Mouse (Mus musculus) heart, embryonic 11.5 days (tissue): Measurements from ENCODE around the gene Phyhd1. TPM values are rescaled to one million over a fixed set of nuclear protein-coding genes. Genes with fewer than 3 reads are reported as not detected.
A peak's percentile ranks its signal among the peaks of the same experiment; 100 is the strongest.

Experiments
- ATAC-seq: fragments of 200-750 bp; cut with Nextera tagmentation; replicated peaks from 2 replicates; pipeline ENCODE4 v1.8.0; 2017; ENCODE audit warnings: moderate library complexity; ENCODE audit not compliant: insufficient number of reproducible peaks, low FRiP score, low TSS enrichment
- H3K27ac ChIP-seq: fragments of 300-500 bp; sonication (generic); 2 replicates; pipeline ENCODE4 v1.5.1; 2014; ENCODE audit warnings: mild to moderate bottlenecking, low read depth, low read length
- H3K27me3 ChIP-seq: fragments of 300-500 bp; sonication (generic); 2 replicates; pipeline ENCODE4 v1.6.1; 2014; ENCODE audit warnings: mild to moderate bottlenecking, low read length, mixed read lengths; ENCODE audit not compliant: control insufficient read depth, insufficient read depth
- H3K36me3 ChIP-seq: fragments of 300-500 bp; sonication (generic); 2 replicates; pipeline ENCODE4 v1.6.1; 2014; ENCODE audit warnings: mild to moderate bottlenecking, low read length, moderate library complexity, mixed read lengths; ENCODE audit not compliant: control insufficient read depth, insufficient read depth
- H3K4me1 ChIP-seq: fragments of 300-500 bp; sonication (generic); 2 replicates; pipeline ENCODE4 v1.6.1; 2014; ENCODE audit warnings: low read length; ENCODE audit not compliant: control insufficient read depth, insufficient read depth
- H3K4me2 ChIP-seq: fragments of 300-500 bp; sonication (generic); 2 replicates; pipeline ENCODE4 v1.6.1; 2014; ENCODE audit warnings: mild to moderate bottlenecking, moderate library complexity
- H3K4me3 ChIP-seq: fragments of 300-500 bp; sonication (generic); 2 replicates; pipeline ENCODE4 v1.5.1; 2014; ENCODE audit warnings: low read depth, low read length
- H3K9ac ChIP-seq: fragments of 300-500 bp; sonication (generic); 2 replicates; pipeline ENCODE4 v1.6.1; 2014; ENCODE audit warnings: mild to moderate bottlenecking, low read depth, low read length, moderate library complexity
- H3K9me3 ChIP-seq: fragments of 300-500 bp; sonication (generic); replicated peaks from 2 replicates; pipeline ENCODE4 v1.6.1; 2016; ENCODE audit warnings: low read length; ENCODE audit not compliant: control insufficient read depth
- WGBS: fragments of 180-500 bp; shearing (Covaris S2); extraction: QIAGEN DNeasy Blood & Tissue Kit; methylation state at CpG from one replicate; pipeline ENCODE4 v1.1.7; 2014; ENCODE audit not compliant: insufficient replicate concordance; 5-methylcytosine and 5-hydroxymethylcytosine counted together
- polyA plus RNA-seq: library from polyadenylated mRNA; unstranded; fragments of >200 nt; fragmentation: Nextera tagmentation; extraction: Ambion mirVana; gene quantifications from 2 replicates; pipeline ENCODE4 v1.2.1, GENCODE M21; 2014

Gene Phyhd1
- polyA plus RNA-seq, 1 experiment from 2014 or later: 4.7 TPM

- 62% methylated on average over 5 of the region's 5 CpGs for WGBS
- H3K9me3 ChIP-seq: no peaks in the 10 kb centered on the region
- ATAC-seq: peak; percentile 55
- no peak overlapping the region; the same call in 1 of the 2 replicates for H3K4me2 ChIP-seq
- peak overlapping the region; percentile 66 for H3K27ac ChIP-seq
- peaks cover 23% of the 10 kb centered on the region for H3K36me3 ChIP-seq
- H3K4me3 ChIP-seq: no peak overlapping the region
- H3K4me1 ChIP-seq: peaks cover 12% of the 10 kb centered on the region; the same call in 1 of the 2 replicates
- no peaks in the 10 kb centered on the region for H3K27me3 ChIP-seq
- peak overlapping the region; percentile 8; the same call in 1 of the 2 replicates for H3K9ac ChIP-seq
Observed at GRCm38 (mm10) chr2:30251417-30252104, 14.4 kb upstream of the Phyhd1 start.

GRCm38 (mm10) chr2:30252521-30252920 is 13.5 kb upstream of the Phyhd1 start:
- 77% methylated on average over 3 of the region's 3 CpGs for WGBS
- peaks cover 12% of the 10 kb centered on the region for H3K4me1 ChIP-seq
- H3K9ac ChIP-seq: no peak overlapping the region
- no peak overlapping the region for H3K4me3 ChIP-seq
- no peaks in the 10 kb centered on the region for H3K9me3 ChIP-seq
- ATAC-seq: no peak
- H3K27ac ChIP-seq: no peak overlapping the region
- no peaks in the 10 kb centered on the region for H3K27me3 ChIP-seq
- peaks cover 31% of the 10 kb centered on the region for H3K36me3 ChIP-seq
- H3K4me2 ChIP-seq: no peak overlapping the region

- peaks cover 28% of the 10 kb centered on the region for H3K36me3 ChIP-seq
- H3K4me1 ChIP-seq: peaks cover 22% of the 10 kb centered on the region
Observed at GRCm38 (mm10) chr2:30253809-30254208, 12.2 kb upstream of the Phyhd1 start.

GRCm38 (mm10) chr2:30255631-30256395 is 10.2 kb upstream of the Phyhd1 start:
- no peak overlapping the region for H3K27ac ChIP-seq
- no peak for ATAC-seq
- 96% methylated on average over 42 of the region's 42 CpGs for WGBS
- H3K9me3 ChIP-seq: no peaks in the 10 kb centered on the region
- H3K27me3 ChIP-seq: no peaks in the 10 kb centered on the region
- H3K9ac ChIP-seq: no peak overlapping the region
- no peak overlapping the region for H3K4me2 ChIP-seq
- peaks cover 33% of the 10 kb centered on the region for H3K4me1 ChIP-seq
- H3K4me3 ChIP-seq: no peak overlapping the region
- peaks cover 28% of the 10 kb centered on the region for H3K36me3 ChIP-seq

More at GRCm38 (mm10) chr2:30253809-30254208, 12.2 kb upstream of the Phyhd1 start:
- Histone ChIP-seq H3K9ac (no peak overlapping the region), H3K27me3 (no peaks in the 10 kb centered on the region), H3K4me2 (no peak overlapping the region), H3K9me3 (no peaks in the 10 kb centered on the region), H3K27ac (no peak overlapping the region), H3K4me3 (no peak overlapping the region)
- ATAC-seq: no peak
- 67% methylated on average over 5 of the region's 5 CpGs for WGBS

GRCm38 (mm10) chr2:30256616-30257350 is 9.2 kb upstream of the Phyhd1 start:
- no peak overlapping the region for H3K4me2 ChIP-seq
- no peak overlapping the region for H3K4me3 ChIP-seq
- peaks cover 27% of the 10 kb centered on the region for H3K4me1 ChIP-seq
- no peaks in the 10 kb centered on the region for H3K9me3 ChIP-seq
- H3K27ac ChIP-seq: no peak overlapping the region
- H3K27me3 ChIP-seq: no peaks in the 10 kb centered on the region
- H3K9ac ChIP-seq: no peak overlapping the region
- WGBS: 95% methylated on average over 30 of the region's 30 CpGs
- no peak for ATAC-seq
- H3K36me3 ChIP-seq: peaks cover 31% of the 10 kb centered on the region

- Histone ChIP-seq H3K36me3 (peaks cover 38% of the 10 kb centered on the region), H3K4me2 (no peak overlapping the region), H3K27ac (peak overlapping the region; percentile 82; the same call in 1 of the 2 replicates), H3K4me1 (peaks cover 21% of the 10 kb centered on the region), H3K9me3 (no peaks in the 10 kb centered on the region), H3K9ac (0 out of 2 replicates have a peak overlapping the region, but pooled peaks have one; percentile 44), H3K27me3 (no peaks in the 10 kb centered on the region), H3K4me3 (no peak overlapping the region)
- WGBS: 77% methylated on average over 7 of the region's 7 CpGs
- no peak for ATAC-seq
Observed at GRCm38 (mm10) chr2:30257699-30258460, 8.1 kb upstream of the Phyhd1 start.

- Histone ChIP-seq H3K27me3 (no peaks in the 10 kb centered on the region), H3K36me3 (peaks cover 43% of the 10 kb centered on the region), H3K27ac (peak overlapping the region; percentile 82), H3K4me1 (peaks cover 21% of the 10 kb centered on the region), H3K9ac (no peak overlapping the region), H3K4me3 (no peak overlapping the region), H3K4me2 (no peak overlapping the region), H3K9me3 (no peaks in the 10 kb centered on the region)
- no peak for ATAC-seq
- 52% methylated on average over 4 of the region's 4 CpGs for WGBS
Observed at GRCm38 (mm10) chr2:30258600-30258999, 7.4 kb upstream of the Phyhd1 start.
